Mouse (Mus musculus) kidney, embryonic 16.5 days (tissue): Measurements from ENCODE around the gene Gm17359. TPM values are rescaled to one million over a fixed set of nuclear protein-coding genes. Genes with fewer than 3 reads are reported as not detected.

Source experiments
- ATAC-seq: fragments of 200-750 bp; cut with Nextera tagmentation; 2 replicates; pipeline ENCODE4 v1.8.0; 2017; ENCODE audit warnings: moderate TSS enrichment; ENCODE audit not compliant: low FRiP score, low TSS enrichment
- H3K27ac ChIP-seq: fragments of 300-500 bp; sonication (generic); 2 replicates; pipeline ENCODE4 v1.5.1; 2014; ENCODE audit warnings: low read length
- H3K27me3 ChIP-seq: fragments of 300-500 bp; sonication (generic); 2 replicates; pipeline ENCODE4 v1.6.1; 2014; ENCODE audit warnings: low read length, control low read depth, mixed read lengths; ENCODE audit not compliant: insufficient read depth
- H3K36me3 ChIP-seq: fragments of 300-500 bp; sonication (generic); 2 replicates; pipeline ENCODE4 v1.6.1; 2014; ENCODE audit warnings: low read length, control low read depth, mixed read lengths; ENCODE audit not compliant: insufficient read depth
- H3K4me1 ChIP-seq: fragments of 300-500 bp; sonication (generic); 2 replicates; pipeline ENCODE4 v1.6.1; 2014; ENCODE audit warnings: low read length, control low read depth, mixed read lengths; ENCODE audit not compliant: insufficient read depth
- H3K4me2 ChIP-seq: fragments of 300-500 bp; sonication (generic); replicated peaks from 2 replicates; pipeline ENCODE4 v1.6.1; 2014; ENCODE audit warnings: low read depth, low read length
- H3K4me3 ChIP-seq: fragments of 300-500 bp; sonication (generic); 2 replicates; pipeline ENCODE4 v1.5.1; 2014; ENCODE audit warnings: mild to moderate bottlenecking, low read length
- H3K9ac ChIP-seq: fragments of 300-500 bp; sonication (generic); replicated peaks from 2 replicates; pipeline ENCODE4 v1.6.1; 2014; ENCODE audit warnings: low read length
- H3K9me3 ChIP-seq: fragments of 300-500 bp; sonication (generic); 2 replicates; pipeline ENCODE4 v1.6.1; 2016; ENCODE audit warnings: low read length, control low read depth
- WGBS: fragments of 180-500 bp; shearing (Covaris S2); extraction: QIAGEN DNeasy Blood & Tissue Kit; methylation state at CpG from one replicate; pipeline ENCODE4 v1.1.7; 2014; 5-methylcytosine and 5-hydroxymethylcytosine counted together
- polyA plus RNA-seq: library from polyadenylated mRNA; unstranded; fragments of >200 nt; fragmentation: Nextera tagmentation; extraction: Ambion mirVana; gene quantifications from 2 replicates; pipeline ENCODE4 v1.2.1, GENCODE M21; 2015

The Gm17359 gene
- polyA plus RNA-seq, 1 experiment from 2014 or later: not detected

GRCm38 (mm10) chr3:79308605-79309004 lies 27.9 kb upstream of the Gm17359 start:
- Histone ChIP-seq H3K27ac (no peak overlapping the region), H3K4me1 (no peaks in the 10 kb centered on the region), H3K9me3 (0 out of 2 replicates have a peak, but pooled peaks cover 4% of the 10 kb centered on the region), H3K4me2 (no peak overlapping the region), H3K36me3 (no peaks in the 10 kb centered on the region), H3K27me3 (no peaks in the 10 kb centered on the region), H3K4me3 (no peak overlapping the region), H3K9ac (no peak overlapping the region)
- WGBS: 90% methylated on average over 4 of the region's 4 CpGs
- no peak for ATAC-seq

DNA sequence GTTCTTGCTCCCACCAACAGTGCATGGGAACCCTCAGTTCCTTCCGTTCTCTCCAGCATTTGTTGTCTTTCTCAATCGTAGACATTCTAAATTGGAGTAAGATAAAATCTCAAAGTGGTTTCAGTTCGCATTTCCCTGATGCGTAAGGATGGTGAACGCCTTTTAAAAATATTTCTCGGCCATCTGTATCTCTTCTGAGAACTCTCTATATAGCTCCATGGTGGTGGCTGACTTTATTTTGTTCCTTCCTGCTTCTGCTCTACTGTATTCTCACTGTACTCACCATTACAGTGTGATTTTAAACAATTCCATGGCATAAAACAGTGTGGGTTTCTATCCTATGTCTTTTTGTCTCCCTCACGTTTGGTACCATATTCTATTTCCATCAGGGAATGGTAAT lies 26.3 kb upstream of the Gm17359 start:
- H3K27ac ChIP-seq: no peak overlapping the region
- no peaks in the 10 kb centered on the region for H3K27me3 ChIP-seq
- no peak overlapping the region for H3K4me3 ChIP-seq
- no peak for ATAC-seq
- WGBS: 77% methylated on average over 7 of the region's 7 CpGs
- no peaks in the 10 kb centered on the region for H3K36me3 ChIP-seq
- no peak overlapping the region for H3K4me2 ChIP-seq
- 0 out of 2 replicates have a peak, but pooled peaks cover 4% of the 10 kb centered on the region for H3K9me3 ChIP-seq
- H3K4me1 ChIP-seq: no peaks in the 10 kb centered on the region
- H3K9ac ChIP-seq: no peak overlapping the region

DNA sequence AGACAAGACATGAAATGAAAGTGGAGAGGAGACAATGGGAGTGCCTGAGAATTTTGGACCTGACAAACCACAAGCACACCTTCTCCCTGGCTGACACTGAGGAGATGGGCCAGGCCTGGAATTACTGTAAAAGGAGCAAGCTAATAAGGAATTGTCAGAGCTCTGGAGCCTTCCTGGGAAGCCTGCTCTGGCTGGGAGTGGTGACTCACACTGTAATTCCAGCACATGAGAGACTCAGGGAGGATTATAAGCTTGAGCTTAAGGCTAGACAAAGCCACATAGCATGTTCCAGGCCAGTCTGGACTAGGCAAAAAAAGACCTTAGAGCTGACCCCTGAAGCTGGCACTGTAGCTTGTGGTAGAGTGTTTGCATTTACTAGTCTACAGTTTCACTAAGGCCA lies 24.6 kb upstream of the Gm17359 start:
- ATAC-seq: no peak
- Histone ChIP-seq H3K36me3 (no peaks in the 10 kb centered on the region), H3K27ac (no peak overlapping the region)

DNA sequence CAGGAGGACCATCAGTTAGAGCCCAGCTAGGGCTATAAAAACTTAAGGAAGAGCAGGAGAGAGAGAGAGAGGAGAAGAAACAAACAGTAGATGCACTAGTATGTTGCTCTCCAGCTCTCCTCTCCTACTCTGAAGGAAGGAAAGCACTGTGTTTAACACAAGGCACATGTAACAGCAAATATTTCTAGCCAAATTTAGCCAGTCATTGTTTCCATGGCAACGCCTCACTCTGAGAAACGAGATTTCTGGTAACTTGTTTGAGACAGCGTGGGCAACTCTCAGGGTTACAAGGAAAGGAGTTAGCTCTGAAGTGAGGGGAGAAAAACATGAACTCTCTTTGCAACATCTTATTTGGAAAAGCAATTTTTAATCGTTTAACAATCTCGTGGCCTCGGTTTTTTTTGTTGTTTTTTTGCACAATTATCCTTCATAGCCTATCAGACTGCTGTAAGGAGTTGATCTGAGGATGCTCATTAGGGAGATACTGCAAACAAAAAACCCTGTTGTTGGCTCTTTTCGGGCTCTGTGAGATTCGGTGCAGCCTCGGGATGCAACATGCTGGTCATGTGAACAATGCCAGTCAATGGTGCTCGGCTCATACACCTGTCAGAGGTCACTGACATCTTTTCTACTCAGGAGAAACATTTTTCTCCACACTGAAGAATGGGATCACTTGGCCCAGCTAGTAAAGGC lies 22.3 kb upstream of the Gm17359 start:
- Histone ChIP-seq H3K4me1 (no peaks in the 10 kb centered on the region), H3K4me3 (no peak overlapping the region), H3K36me3 (no peaks in the 10 kb centered on the region), H3K4me2 (no peak overlapping the region), H3K27ac (no peak overlapping the region), H3K27me3 (no peaks in the 10 kb centered on the region), H3K9ac (no peak overlapping the region), H3K9me3 (no peaks in the 10 kb centered on the region)
- no peak for ATAC-seq
- WGBS: 72% methylated on average over 10 of the region's 10 CpGs

More for the DNA sequence above, 24.6 kb upstream of the Gm17359 start:
- Histone ChIP-seq H3K9ac (no peak overlapping the region), H3K9me3 (0 out of 2 replicates have a peak, but pooled peaks cover 4% of the 10 kb centered on the region), H3K4me3 (no peak overlapping the region), H3K27me3 (no peaks in the 10 kb centered on the region), H3K4me2 (no peak overlapping the region), H3K4me1 (no peaks in the 10 kb centered on the region)

- Histone ChIP-seq H3K27me3 (no peaks in the 10 kb centered on the region), H3K27ac (peak overlapping the region; percentile 69), H3K9me3 (no peaks in the 10 kb centered on the region), H3K4me3 (no peak overlapping the region), H3K9ac (no peak overlapping the region), H3K36me3 (no peaks in the 10 kb centered on the region), H3K4me1 (peaks cover 12% of the 10 kb centered on the region), H3K4me2 (peak overlapping the region; percentile 40)
- 28% methylated on average over 10 of the region's 10 CpGs for whole genome bisulfite sequencing
- peak; percentile 49 for ATAC-seq
Measured at GRCm38 (mm10) chr3:79324697-79325526, 11.5 kb upstream of the Gm17359 start.

DNA sequence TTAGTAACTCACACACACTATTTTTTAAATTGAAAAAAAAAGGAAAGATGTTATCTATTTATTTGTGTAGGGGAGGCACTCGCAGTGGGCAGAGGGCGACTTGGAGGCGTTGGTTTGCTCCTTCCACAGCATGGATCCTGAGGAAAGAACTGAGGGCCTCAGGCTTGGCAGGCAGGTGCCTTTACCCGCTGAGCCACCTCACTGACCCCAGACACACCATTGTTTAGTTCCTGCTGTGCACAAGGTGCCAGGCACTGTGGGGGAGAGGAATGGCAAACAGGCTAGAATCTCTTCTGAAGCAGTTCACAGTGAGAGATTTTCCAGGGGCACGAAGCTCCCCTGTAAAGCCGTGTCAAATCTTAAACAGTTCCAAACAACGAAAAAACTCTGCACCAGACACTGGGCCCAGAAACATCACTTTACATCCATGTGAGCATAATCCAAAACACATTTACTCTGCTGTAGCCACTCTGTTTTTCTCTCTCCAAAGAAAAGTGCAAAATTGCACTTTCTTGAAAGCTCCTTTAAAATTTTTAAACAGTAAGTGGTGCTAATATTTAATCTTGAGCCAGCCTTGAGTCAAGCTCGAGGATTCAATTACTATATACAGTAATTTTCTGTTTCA lies 6.7 kb upstream of the Gm17359 start:
- Histone ChIP-seq H3K36me3 (no peaks in the 10 kb centered on the region), H3K4me1 (peaks cover 4% of the 10 kb centered on the region), H3K9ac (no peak overlapping the region), H3K27me3 (no peaks in the 10 kb centered on the region), H3K9me3 (no peaks in the 10 kb centered on the region), H3K4me3 (no peak overlapping the region), H3K4me2 (no peak overlapping the region), H3K27ac (no peak overlapping the region)
- WGBS: 43% methylated on average over 8 of the region's 8 CpGs
- ATAC-seq: no peak

DNA sequence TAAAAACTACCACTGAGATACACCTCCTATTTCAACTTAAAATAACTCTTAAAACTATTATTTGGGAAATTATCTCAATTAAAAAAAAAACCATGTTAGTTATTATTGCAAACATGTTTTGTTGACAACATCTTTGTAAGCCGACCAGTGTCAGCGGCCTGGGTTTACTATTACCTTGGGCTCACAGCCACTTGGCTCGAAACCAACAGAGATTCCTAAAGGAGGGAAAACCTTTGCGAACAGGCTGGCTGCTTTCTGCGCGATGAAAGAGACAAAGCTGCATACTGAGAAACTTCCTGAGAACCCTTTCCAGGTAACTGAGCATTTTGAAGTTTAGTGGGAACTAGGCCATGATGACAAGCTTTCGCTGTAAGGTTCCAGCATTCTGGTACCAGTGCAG lies 3.4 kb upstream of the Gm17359 start:
- H3K4me2 ChIP-seq: no peak overlapping the region
- no peak overlapping the region for H3K27ac ChIP-seq
- no peak for ATAC-seq
- no peak overlapping the region for H3K4me3 ChIP-seq
- no peaks in the 10 kb centered on the region for H3K36me3 ChIP-seq
- H3K9ac ChIP-seq: no peak overlapping the region
- no peaks in the 10 kb centered on the region for H3K4me1 ChIP-seq
- H3K9me3 ChIP-seq: no peaks in the 10 kb centered on the region
- no peaks in the 10 kb centered on the region for H3K27me3 ChIP-seq
- 75% methylated on average over 7 of the region's 7 CpGs for WGBS

- Histone ChIP-seq H3K9me3 (no peaks in the 10 kb centered on the region), H3K4me3 (no peak overlapping the region), H3K27me3 (no peaks in the 10 kb centered on the region), H3K4me2 (no peak overlapping the region), H3K27ac (no peak overlapping the region), H3K4me1 (no peaks in the 10 kb centered on the region), H3K36me3 (no peaks in the 10 kb centered on the region), H3K9ac (no peak overlapping the region)
- no peak for ATAC-seq
- WGBS: 87% methylated on average over 8 of the region's 8 CpGs
Measured at GRCm38 (mm10) chr3:79333643-79334200, 2.7 kb upstream of the Gm17359 start.

DNA sequence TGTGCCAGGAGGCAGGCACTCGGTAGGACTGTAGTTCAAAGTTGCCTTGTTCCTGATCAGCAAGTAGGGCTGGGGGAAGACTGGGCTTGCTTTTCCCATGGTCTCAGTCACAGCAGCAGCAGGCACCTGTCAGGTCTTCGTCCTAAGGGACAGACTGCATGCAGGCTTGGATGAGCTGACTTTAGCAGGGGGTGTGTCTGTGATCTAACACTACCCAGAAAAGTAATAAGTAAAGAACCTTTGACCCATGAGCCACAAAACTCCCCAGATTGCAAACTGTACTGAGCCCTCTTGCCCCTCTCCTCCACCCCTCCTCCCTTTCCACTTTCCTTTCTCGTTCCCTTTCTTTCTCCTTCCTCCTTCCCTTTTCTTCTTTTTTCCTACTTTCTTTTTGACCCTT lies 4.3 kb downstream of the Gm17359 start:
- Histone ChIP-seq H3K4me1 (no peaks in the 10 kb centered on the region), H3K9ac (no peak overlapping the region), H3K9me3 (no peaks in the 10 kb centered on the region), H3K4me2 (no peak overlapping the region), H3K36me3 (no peaks in the 10 kb centered on the region), H3K27me3 (no peaks in the 10 kb centered on the region), H3K4me3 (no peak overlapping the region), H3K27ac (no peak overlapping the region)
- ATAC-seq: peak; percentile 35; the same call in 1 of the 2 replicates
- 20% methylated on average over 3 of the region's 3 CpGs for WGBS
